Mouse (Mus musculus) ES-Bruce4 (cell line): ENCODE data around the gene Anxa2. TPM values are rescaled to one million over a fixed set of nuclear protein-coding genes. Genes with fewer than 3 reads are reported as not detected.

Experiments used
- H3K27ac ChIP-seq: 2 replicates; pipeline ENCODE4 v1.5.1; 2012; ENCODE audit warnings: low read length, inconsistent platforms; ENCODE audit not compliant: insufficient read depth
- H3K27me3 ChIP-seq: 2 replicates; pipeline ENCODE4 v1.6.1; 2012; ENCODE audit warnings: mild to moderate bottlenecking, low read length, inconsistent platforms; ENCODE audit not compliant: control insufficient read depth, poor library complexity, insufficient read depth, severe bottlenecking
- H3K36me3 ChIP-seq: 2 replicates; pipeline ENCODE4 v1.6.1; 2012; ENCODE audit warnings: inconsistent platforms, mild to moderate bottlenecking, low read length, moderate library complexity; ENCODE audit not compliant: control insufficient read depth, poor library complexity, insufficient read depth, severe bottlenecking
- H3K4me1 ChIP-seq: one replicate; pipeline ENCODE4 v1.8.1; 2011; ENCODE audit warnings: low read length; ENCODE audit not compliant: control insufficient read depth, insufficient read depth
- H3K4me3 ChIP-seq: 2 replicates; pipeline ENCODE4 v1.5.1; 2011; ENCODE audit warnings: low read depth, mild to moderate bottlenecking, low read length
- H3K9ac ChIP-seq: 2 replicates; pipeline ENCODE4 v1.6.1; 2012; ENCODE audit warnings: low read depth, mild to moderate bottlenecking, inconsistent platforms; ENCODE audit not compliant: poor library complexity, severe bottlenecking
- H3K9me3 ChIP-seq: replicated peaks from 2 replicates; pipeline ENCODE4 v1.6.1; 2012; ENCODE audit warnings: mild to moderate bottlenecking, low read length, inconsistent platforms; ENCODE audit not compliant: control insufficient read depth, poor library complexity, insufficient read depth, severe bottlenecking
- CTCF ChIP-seq: IDR thresholded peaks from one replicate; pipeline ENCODE4 v1.8.1; 2011; ENCODE audit warnings: low read depth, low read length
- EP300 ChIP-seq: IDR thresholded peaks from 2 replicates; pipeline ENCODE4 v1.6.1; 2011; ENCODE audit warnings: low read depth, low read length; ENCODE audit not compliant: insufficient read depth
- POLR2A ChIP-seq: IDR thresholded peaks from one replicate; pipeline ENCODE4 v1.8.1; 2011; ENCODE audit warnings: low read length; ENCODE audit not compliant: insufficient read depth
- polyA plus RNA-seq: library from polyadenylated mRNA; stranded (reverse); fragments of >200 nt; gene quantifications from 2 replicates; pipeline ENCODE4 v1.2.4, GENCODE M21; 2011; ENCODE audit warnings: low read depth; ENCODE audit not compliant: missing spikeins, insufficient read depth, insufficient read length

Gene Anxa2
- polyA plus RNA-seq, 1 experiment = 139 TPM

- H3K4me1 ChIP-seq = no peaks in the 10 kb centered on the region
Observed at GRCm38 (mm10) chr9:69475873-69476272, 22.5 kb downstream of the Anxa2 start.

DNA sequence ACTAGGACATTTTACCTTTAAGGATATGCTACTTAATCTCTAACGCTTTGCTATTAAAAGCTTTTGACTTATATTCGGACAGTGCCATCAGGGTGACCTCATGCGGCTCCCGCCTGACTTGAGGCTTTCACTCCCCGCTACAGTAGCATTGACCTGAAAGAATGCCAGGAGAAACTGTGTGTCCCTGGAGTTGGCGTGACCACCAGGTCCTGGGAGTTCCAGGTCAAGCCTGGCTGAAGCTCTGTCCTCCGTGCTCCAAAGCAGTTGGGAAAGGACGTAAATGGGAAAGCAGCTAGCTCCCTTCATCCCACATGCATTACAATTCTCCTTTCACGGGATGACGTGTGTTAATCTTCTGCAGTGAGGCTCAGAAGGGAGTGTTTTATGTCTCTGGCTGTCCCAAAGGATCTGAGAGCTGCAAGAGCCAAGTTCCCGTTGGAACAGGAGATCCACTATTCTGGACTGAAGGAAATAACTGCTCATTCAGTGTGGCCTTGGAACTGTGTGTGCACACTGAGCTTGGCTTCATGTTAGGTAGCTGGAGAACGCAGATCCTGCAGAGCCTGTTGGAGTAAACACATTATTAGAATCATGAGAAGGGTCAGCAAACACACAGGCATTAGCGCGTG is 23.9 kb downstream of the Anxa2 start:
- H3K9me3 ChIP-seq = no peaks in the 10 kb centered on the region
- no peaks in the 10 kb centered on the region for H3K36me3 ChIP-seq
- no peak overlapping the region for H3K9ac ChIP-seq
- no peaks in the 10 kb centered on the region for H3K4me1 ChIP-seq
- no peaks in the 10 kb centered on the region for H3K27me3 ChIP-seq
- no peak overlapping the region for H3K4me3 ChIP-seq
- H3K27ac ChIP-seq = no peak overlapping the region
- TF ChIP-seq EP300 (no peak), CTCF (no peak), POLR2A (no peak)

More at GRCm38 (mm10) chr9:69475873-69476272, 22.5 kb downstream of the Anxa2 start:
- no peak for TF ChIP-seq EP300
- no peak for TF ChIP-seq CTCF
- TF ChIP-seq POLR2A = no peak
- H3K27me3 ChIP-seq = no peaks in the 10 kb centered on the region
- no peak overlapping the region for H3K9ac ChIP-seq
- no peaks in the 10 kb centered on the region for H3K9me3 ChIP-seq
- no peaks in the 10 kb centered on the region for H3K36me3 ChIP-seq
- H3K27ac ChIP-seq = no peak overlapping the region
- no peak overlapping the region for H3K4me3 ChIP-seq

DNA sequence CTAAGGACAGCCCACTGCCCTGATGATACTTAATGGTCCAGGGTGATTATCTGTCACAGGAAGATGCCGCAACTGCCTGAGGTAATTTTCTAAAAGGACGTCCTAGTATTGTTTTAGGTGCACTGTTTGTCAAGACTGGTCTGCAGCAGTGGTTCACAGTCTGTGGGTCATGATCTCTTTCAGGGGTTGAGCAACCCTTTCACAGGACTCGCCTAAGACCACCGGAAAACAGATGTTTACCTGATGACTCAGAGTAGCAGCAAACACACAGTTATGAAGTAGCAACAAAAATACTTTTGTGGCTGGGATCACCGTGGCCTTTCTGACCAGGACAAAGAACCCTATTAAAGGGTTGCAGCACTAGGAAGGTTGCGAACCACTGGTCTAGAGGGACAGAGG is 24.4 kb downstream of the Anxa2 start:
- no peak overlapping the region for H3K27ac ChIP-seq
- TF ChIP-seq POLR2A = no peak
- no peak for TF ChIP-seq EP300
- no peak for TF ChIP-seq CTCF
- H3K4me3 ChIP-seq = no peak overlapping the region
- H3K36me3 ChIP-seq = no peaks in the 10 kb centered on the region
- H3K9me3 ChIP-seq = no peaks in the 10 kb centered on the region
- no peaks in the 10 kb centered on the region for H3K4me1 ChIP-seq
- H3K27me3 ChIP-seq = no peaks in the 10 kb centered on the region
- H3K9ac ChIP-seq = no peak overlapping the region

DNA sequence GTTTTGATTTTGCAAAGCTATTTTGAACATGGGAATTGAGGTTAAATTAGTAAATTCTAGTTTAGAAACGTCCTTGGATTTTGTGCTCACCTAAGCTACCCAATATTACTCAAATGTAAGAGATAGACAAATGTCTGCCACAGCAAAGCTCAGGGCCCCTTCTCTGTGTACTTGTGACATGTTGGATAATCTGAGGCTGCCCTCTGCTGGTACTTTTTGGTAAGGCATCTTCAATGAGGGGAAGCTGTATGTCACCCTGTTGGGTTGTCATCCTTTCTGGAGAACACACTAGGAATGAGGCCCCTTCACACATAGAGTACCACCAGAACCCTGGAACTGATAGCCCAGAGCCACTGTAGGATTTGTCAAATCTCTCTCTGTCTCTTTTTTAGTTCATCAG is 26.9 kb downstream of the Anxa2 start:
- Histone ChIP-seq H3K9ac (no peak overlapping the region), H3K36me3 (no peaks in the 10 kb centered on the region), H3K9me3 (no peaks in the 10 kb centered on the region), H3K4me1 (no peaks in the 10 kb centered on the region), H3K27ac (no peak overlapping the region), H3K27me3 (no peaks in the 10 kb centered on the region), H3K4me3 (no peak overlapping the region)
- no peak for TF ChIP-seq POLR2A
- TF ChIP-seq CTCF = peak; percentile 25
- no peak for TF ChIP-seq EP300

DNA sequence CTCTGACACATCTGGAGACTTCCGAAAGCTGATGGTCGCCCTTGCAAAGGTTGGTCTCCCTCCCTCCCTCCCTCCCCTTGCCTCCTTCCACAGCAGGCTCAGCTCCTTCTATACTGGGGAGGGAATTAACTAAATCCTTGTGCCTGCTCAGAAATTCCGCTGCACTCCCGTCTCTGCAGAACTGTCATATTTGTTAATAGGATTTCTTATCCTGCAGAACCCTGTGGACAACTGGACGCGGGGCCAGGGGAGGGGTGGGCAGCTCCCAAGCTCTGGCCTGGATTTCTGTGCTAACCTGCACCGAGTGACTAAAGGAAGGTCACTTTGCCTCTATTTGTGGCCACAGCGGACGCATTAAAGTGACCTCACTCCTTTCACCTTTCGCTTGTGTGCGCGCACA is 30.4 kb downstream of the Anxa2 start:
- Histone ChIP-seq H3K27ac (no peak overlapping the region), H3K27me3 (no peaks in the 10 kb centered on the region), H3K4me1 (no peaks in the 10 kb centered on the region), H3K4me3 (no peak overlapping the region), H3K36me3 (no peaks in the 10 kb centered on the region), H3K9me3 (no peaks in the 10 kb centered on the region), H3K9ac (no peak overlapping the region)
- TF ChIP-seq CTCF = no peak
- TF ChIP-seq POLR2A = no peak
- TF ChIP-seq EP300 = no peak

- Histone ChIP-seq H3K9ac (no peak overlapping the region), H3K36me3 (no peaks in the 10 kb centered on the region), H3K4me3 (no peak overlapping the region), H3K9me3 (no peaks in the 10 kb centered on the region), H3K27ac (no peak overlapping the region), H3K4me1 (no peaks in the 10 kb centered on the region), H3K27me3 (no peaks in the 10 kb centered on the region)
- TF ChIP-seq EP300 (no peak), POLR2A (no peak), CTCF (no peak)
Observed at GRCm38 (mm10) chr9:69486140-69486539, 32.7 kb downstream of the Anxa2 start.
